Mouse (Mus musculus) CH12.LX (cell line): ENCODE results near the gene Rassf2. TPM values are rescaled to one million over a fixed set of nuclear protein-coding genes. Genes with fewer than 3 reads are reported as not detected.

Source experiments
- DNase-seq: peaks from one replicate; pipeline ENCODE4 v3.0.0-alpha.2; 2013; ENCODE audit errors: extremely low read depth
- H3K27ac ChIP-seq: 2 replicates; pipeline ENCODE4 v1.5.1; 2012; ENCODE audit warnings: low read depth, mild to moderate bottlenecking, control low read depth, moderate library complexity; ENCODE audit not compliant: insufficient read depth
- H3K27me3 ChIP-seq: replicated peaks from 2 replicates; pipeline ENCODE3; 2012; ENCODE audit warnings: inconsistent platforms
- H3K36me3 ChIP-seq, 2 experiments: replicated peaks in 1 of 2; 2 replicates each; pipeline versions ENCODE3 to v1.6.1; 2012; ENCODE audit warnings: inconsistent platforms in 1 of 2, low read length in 1 of 2, mild to moderate bottlenecking in 1 of 2, mixed read lengths in 1 of 2, moderate library complexity in 1 of 2; ENCODE audit not compliant: control insufficient read depth in 1 of 2, insufficient read depth in 1 of 2
- H3K4me1 ChIP-seq, 2 experiments: 2 replicates each; pipeline ENCODE4 v1.6.1; 2012; ENCODE audit warnings: inconsistent platforms in 1 of 2, moderate library complexity in 1 of 2; ENCODE audit not compliant: insufficient read depth in 2 of 2, control insufficient read depth in 1 of 2
- H3K4me2 ChIP-seq: 2 replicates; pipeline ENCODE4 v1.6.1; 2012; ENCODE audit warnings: low read depth, mild to moderate bottlenecking, control low read depth; ENCODE audit not compliant: poor library complexity, insufficient read depth, severe bottlenecking
- H3K4me3 ChIP-seq, 3 experiments: fragments of 150-350 bp in 1 of 3; sonication (generic) in 1 of 3; replicated peaks in 1 of 3; 2 replicates each; pipeline versions ENCODE3 to v1.5.1; 2011 to 2012; ENCODE audit warnings: low read depth in 2 of 3, low read length in 2 of 3, mild to moderate bottlenecking in 2 of 3, moderate library complexity in 2 of 3, control low read depth in 1 of 3, improper control_type of control experiment in 1 of 3, inconsistent platforms in 1 of 3, mixed read lengths in 1 of 3; ENCODE audit not compliant: poor library complexity in 1 of 3
- H3K79me2 ChIP-seq: replicated peaks from 2 replicates; pipeline ENCODE4 v1.6.1; 2012; ENCODE audit warnings: mild to moderate bottlenecking, moderate library complexity; ENCODE audit not compliant: control insufficient read depth, poor library complexity, insufficient read depth, severe bottlenecking; ENCODE audit errors: extremely low read depth
- H3K9ac ChIP-seq: 2 replicates; pipeline ENCODE4 v1.6.1; 2012; ENCODE audit warnings: low read depth, mild to moderate bottlenecking, control low read depth, moderate library complexity; ENCODE audit not compliant: insufficient read depth
- H3K9me3 ChIP-seq: replicated peaks from 2 replicates; pipeline ENCODE3; 2012; ENCODE audit warnings: low read length, inconsistent platforms, mixed read lengths
- BHLHE40 ChIP-seq: IDR thresholded peaks from 2 replicates; pipeline ENCODE4 v1.6.1; 2011; ENCODE audit warnings: mild to moderate bottlenecking, low read depth, low read length, improper control_type of control experiment
- CHD2 ChIP-seq: IDR thresholded peaks from 2 replicates; pipeline ENCODE4 v1.6.1; 2011; ENCODE audit warnings: low read length, improper control_type of control experiment
- CTCF ChIP-seq, 2 experiments: IDR thresholded peaks in 1 of 2; conservative IDR thresholded peaks in 1 of 2; 2 replicates each; pipeline ENCODE4 v1.5.1; 2011 to 2012; ENCODE audit warnings: low read depth in 2 of 2, low read length in 2 of 2, improper control_type of control experiment in 1 of 2, inconsistent platforms in 1 of 2, mild to moderate bottlenecking in 1 of 2, moderate library complexity in 1 of 2
- E2F4 ChIP-seq: IDR thresholded peaks from 2 replicates; pipeline ENCODE4 v1.6.1; 2011; ENCODE audit warnings: low read depth, low read length, improper control_type of control experiment; ENCODE audit not compliant: insufficient replicate concordance
- GABPA ChIP-seq: IDR thresholded peaks from 2 replicates; pipeline ENCODE4 v1.6.1; 2012; ENCODE audit warnings: low read depth, low read length, improper control_type of control experiment, inconsistent platforms; ENCODE audit not compliant: insufficient replicate concordance
- JUN ChIP-seq: IDR thresholded peaks from 2 replicates; pipeline ENCODE4 v1.6.1; 2011; ENCODE audit warnings: low read depth, mild to moderate bottlenecking, low read length, improper control_type of control experiment, moderate library complexity; ENCODE audit not compliant: insufficient read depth
- JUND ChIP-seq: conservative IDR thresholded peaks from 2 replicates; pipeline ENCODE4 v1.6.1; 2011; ENCODE audit warnings: low read depth, low read length, improper control_type of control experiment
- NELFE ChIP-seq: IDR thresholded peaks from 2 replicates; pipeline ENCODE4 v1.6.1; 2011; ENCODE audit warnings: low read depth, low read length, improper control_type of control experiment
- PAX5 ChIP-seq: IDR thresholded peaks from 2 replicates; pipeline ENCODE4 v1.6.1; 2012; ENCODE audit warnings: low read length, inconsistent platforms, mixed read lengths
- POLR2A ChIP-seq: IDR thresholded peaks from 2 replicates; pipeline ENCODE4 v1.6.1; 2011; ENCODE audit warnings: low read depth, mild to moderate bottlenecking, improper control_type of control experiment, low read length
- POLR2AphosphoS2 ChIP-seq: IDR thresholded peaks from 2 replicates; pipeline ENCODE4 v1.6.1; 2011; ENCODE audit warnings: low read depth, low read length, improper control_type of control experiment
- RAD21 ChIP-seq: IDR thresholded peaks from 2 replicates; pipeline ENCODE4 v1.6.1; 2011; ENCODE audit warnings: low read depth, mild to moderate bottlenecking, low read length, improper control_type of control experiment, moderate library complexity
- UBTF ChIP-seq: IDR thresholded peaks from 2 replicates; pipeline ENCODE4 v1.6.1; 2012; ENCODE audit warnings: low read depth, mild to moderate bottlenecking, inconsistent platforms, low read length, improper control_type of control experiment, moderate library complexity
- dilution Hi-C: fragments of 300-500 bp; cut with MboI; formaldehyde crosslinking; loops from 2 replicates; pipeline ENCODE4 v1.14.3; 2020; ENCODE audit warnings: low sequenced_read_pairs; ENCODE audit not compliant: extremely low pct_unique_long_range_greater_than_20kb, extremely low pct_ligation_motif_present
- in situ Hi-C: fragments of 300-500 bp; cut with MboI; formaldehyde crosslinking; loops from 3 replicates; pipeline ENCODE4 v1.14.3; 2019; ENCODE audit warnings: low sequenced_read_pairs, low pct_ligation_motif_present, low pct_unique_long_range_greater_than_20kb, mixed read lengths
- polyA plus RNA-seq: library from polyadenylated mRNA; unstranded; fragments of >175 nt; gene quantifications from 2 replicates; pipeline ENCODE4 v1.2.1, GENCODE M21; 2012; ENCODE audit warnings: low read depth; ENCODE audit not compliant: insufficient read length
- total RNA-seq, 2 experiments: library from RNA; depleted of rRNA; stranded (reverse); fragments of 300-350 nt in 1 of 2; fragments of >200 nt in 1 of 2; gene quantifications; 2 replicates each; pipeline ENCODE4 v1.2.3; 2012 to 2014

Gene Rassf2
- total and polyA plus RNA-seq, 3 experiments, result 33.8 to 61.5 (median 45.3) TPM

DNA sequence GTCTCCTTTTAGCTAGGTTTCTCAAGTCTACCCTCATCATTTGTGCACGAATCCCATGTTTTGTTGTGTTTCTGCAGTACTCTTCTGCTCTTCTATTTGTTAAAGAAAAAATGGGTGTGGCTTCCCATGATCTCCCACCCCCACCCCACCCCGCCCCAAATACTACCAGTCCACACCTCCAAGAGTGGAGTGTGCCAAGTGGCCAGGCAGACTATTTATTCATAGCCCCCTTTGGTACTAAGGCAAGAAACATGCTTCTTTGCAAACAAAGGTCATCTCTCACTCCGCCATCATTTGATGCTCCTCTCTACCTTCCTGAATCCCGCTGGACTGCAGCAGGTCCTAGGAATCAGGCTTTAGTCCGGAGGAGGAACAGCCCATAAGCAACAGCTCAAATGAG, 2.0 kb downstream of the Rassf2 start:
- Histone ChIP-seq H3K79me2 (peaks cover 52% of the 10 kb centered on the region), H3K27me3 (no peaks in the 10 kb centered on the region), H3K9ac (peak overlapping the region; percentile 83), H3K9me3 (no peaks in the 10 kb centered on the region), H3K4me2 (peak overlapping the region; percentile 74), H3K4me3 (peak overlapping the region; percentile 84 to 90 (median 88))
- DNase-seq, result no peak
- in situ Hi-C loops, result no loop called here
- TF ChIP-seq UBTF, result no peak
- no peak for TF ChIP-seq CTCF (conservative IDR thresholded peaks at IDR 0.05 in 1 of 2, IDR thresholded peaks at IDR 0.05 in 1 of 2; ENCODE audit: low read depth in 2 of 2, low read length in 2 of 2)
- TF ChIP-seq JUND, result no peak
- TF ChIP-seq GABPA, result no peak
- TF ChIP-seq POLR2A, result peak; percentile 15; the same call in 1 of the 2 replicates
- TF ChIP-seq, all 38 proteins: peak for 1
- dilution Hi-C loops, result no loop called here
- Histone ChIP-seq H3K36me3 (peaks cover 3 to 36% of the 10 kb centered on the region in 2 experiments), H3K4me1 (peaks cover 24 to 68% of the 10 kb centered on the region in 2 experiments), H3K27ac (peak overlapping the region; percentile 67)

DNA sequence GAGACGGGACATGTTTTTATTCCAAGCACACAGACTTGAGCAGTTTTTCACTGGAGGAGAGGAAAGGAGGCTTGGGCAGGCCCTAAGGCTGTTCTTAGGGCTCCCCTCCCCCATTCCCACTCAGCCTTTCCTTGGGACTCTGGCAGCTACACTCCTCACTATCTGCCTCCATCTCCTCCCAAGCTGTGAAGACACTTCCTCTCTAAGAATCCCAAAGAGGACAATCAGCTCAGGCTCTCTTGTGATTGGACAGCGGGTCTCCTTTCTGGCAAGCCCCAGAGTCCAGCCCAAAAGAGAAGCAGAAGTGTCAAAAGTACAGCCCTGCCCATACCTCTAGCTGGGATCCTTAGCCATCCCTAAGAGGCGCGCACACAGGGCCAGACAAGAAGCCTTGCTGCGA, 2.7 kb downstream of the Rassf2 start:
- DNase-seq, result no peak
- Histone ChIP-seq H3K79me2 (peaks cover 59% of the 10 kb centered on the region), H3K36me3 (peaks cover 3 to 38% of the 10 kb centered on the region in 2 experiments), H3K4me3 (peak overlapping the region; percentile 50 to 90 (median 88)), H3K27me3 (no peaks in the 10 kb centered on the region), H3K4me1 (peaks cover 24 to 72% of the 10 kb centered on the region in 2 experiments), H3K9ac (no peak overlapping the region), H3K9me3 (no peaks in the 10 kb centered on the region), H3K4me2 (peak overlapping the region; percentile 74), H3K27ac (peak overlapping the region; percentile 40; the same call in 1 of the 2 replicates)
- TF ChIP-seq CHD2 (0 out of 2 replicates have a peak, but pooled peaks have one; percentile 55), NELFE (peak; percentile 31; the same call in 1 of the 2 replicates), BHLHE40 (0 out of 2 replicates have a peak, but pooled peaks have one; percentile 11), RAD21 (no peak)
- dilution Hi-C loops, result no loop called here
- in situ Hi-C loops, result no loop called here

DNA sequence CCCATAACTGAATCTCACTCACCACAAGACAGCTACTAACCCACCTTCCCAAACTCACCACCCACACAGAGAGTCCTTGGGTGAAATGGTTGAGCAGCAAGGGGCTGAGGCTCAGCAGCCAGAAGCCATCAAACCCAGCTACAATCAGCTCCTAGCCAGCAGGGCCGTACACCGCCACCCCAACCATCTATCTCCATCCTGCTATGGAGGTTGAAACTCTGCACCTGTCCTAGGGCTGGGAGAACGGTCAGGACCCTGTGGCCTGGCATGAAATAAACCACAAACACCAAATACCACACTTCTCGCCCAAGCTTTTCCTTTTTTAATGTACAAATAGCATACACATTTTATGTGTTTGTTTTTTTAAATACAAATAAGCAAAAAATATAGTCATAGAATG, 6.0 kb downstream of the Rassf2 start:
- dilution Hi-C loops (no loop called here), in situ Hi-C loops (loop anchor here (5.0 kb wide), 1 partner anchor 33 kb away; no protein-coding TSS in a partner anchor)
- Histone ChIP-seq H3K27ac (peak overlapping the region; percentile 59), H3K27me3 (no peaks in the 10 kb centered on the region), H3K36me3 (peaks cover 3 to 46% of the 10 kb centered on the region in 2 experiments), H3K4me3 (peak overlapping the region in 1 of 3 experiments; percentile 14), H3K4me2 (0 out of 2 replicates have a peak overlapping the region, but pooled peaks have one; percentile 64), H3K79me2 (peaks cover 78% of the 10 kb centered on the region), H3K9ac (peak overlapping the region; percentile 3; the same call in 1 of the 2 replicates), H3K4me1 (peaks cover 17 to 83% of the 10 kb centered on the region in 2 experiments), H3K9me3 (no peaks in the 10 kb centered on the region)
- DNase-seq, result no peak
- TF ChIP-seq E2F4, result no peak
- no peak for TF ChIP-seq PAX5
- TF ChIP-seq POLR2AphosphoS2, result 0 out of 2 replicates have a peak, but pooled peaks have one; percentile 21
- TF ChIP-seq JUN, result no peak
